Mouse (Mus musculus) liver, embryonic 15.5 days (tissue): ENCODE measurements around the gene Pth. TPM values are rescaled to one million over a fixed set of nuclear protein-coding genes. Genes with fewer than 3 reads are reported as not detected.

Source experiments
- ATAC-seq: fragments of 200-750 bp; cut with Nextera tagmentation; 2 replicates; pipeline ENCODE4 v1.8.0; 2017; ENCODE audit warnings: moderate number of reproducible peaks, mild to moderate bottlenecking, moderate library complexity; ENCODE audit not compliant: insufficient read depth
- H3K27ac ChIP-seq: fragments of 300-500 bp; sonication (generic); replicated peaks from 2 replicates; pipeline ENCODE4 v1.5.1; 2015; ENCODE audit warnings: mild to moderate bottlenecking, inconsistent platforms
- H3K27me3 ChIP-seq: fragments of 300-500 bp; sonication (generic); 2 replicates; pipeline ENCODE4 v1.6.1; 2015; ENCODE audit warnings: mild to moderate bottlenecking, inconsistent platforms
- H3K36me3 ChIP-seq: fragments of 300-500 bp; sonication (generic); replicated peaks from 2 replicates; pipeline ENCODE4 v1.6.1; 2015; ENCODE audit warnings: moderate library complexity, mild to moderate bottlenecking, inconsistent platforms
- H3K4me1 ChIP-seq: fragments of 300-500 bp; sonication (generic); replicated peaks from 2 replicates; pipeline ENCODE4 v1.6.1; 2015; ENCODE audit warnings: inconsistent platforms
- H3K4me2 ChIP-seq: fragments of 300-500 bp; sonication (generic); 2 replicates; pipeline ENCODE4 v1.6.1; 2015; ENCODE audit warnings: moderate library complexity, mild to moderate bottlenecking, inconsistent platforms
- H3K4me3 ChIP-seq: fragments of 300-500 bp; sonication (generic); replicated peaks from 2 replicates; pipeline ENCODE4 v1.5.1; 2015; ENCODE audit warnings: mild to moderate bottlenecking, inconsistent platforms
- H3K9ac ChIP-seq: fragments of 300-500 bp; sonication (generic); 2 replicates; pipeline ENCODE4 v1.6.1; 2015; ENCODE audit warnings: moderate library complexity, mild to moderate bottlenecking, inconsistent platforms
- H3K9me3 ChIP-seq: fragments of 300-500 bp; sonication (generic); replicated peaks from 2 replicates; pipeline ENCODE4 v1.6.1; 2016; ENCODE audit warnings: inconsistent platforms
- WGBS: fragments of 180-500 bp; shearing (Covaris S2); methylation state at CpG from one replicate; pipeline ENCODE4 v1.1.7; 2015; ENCODE audit warnings: mixed read lengths; ENCODE audit not compliant: insufficient replicate concordance; 5-methylcytosine and 5-hydroxymethylcytosine counted together
- polyA plus RNA-seq: library from polyadenylated mRNA; unstranded; fragments of >200 nt; fragmentation: Nextera tagmentation; extraction: Ambion mirVana; gene quantifications from 2 replicates; pipeline ENCODE4 v1.2.1, GENCODE M21; 2015

The Pth gene
- polyA plus RNA-seq, result not detected in 2 replicates

DNA sequence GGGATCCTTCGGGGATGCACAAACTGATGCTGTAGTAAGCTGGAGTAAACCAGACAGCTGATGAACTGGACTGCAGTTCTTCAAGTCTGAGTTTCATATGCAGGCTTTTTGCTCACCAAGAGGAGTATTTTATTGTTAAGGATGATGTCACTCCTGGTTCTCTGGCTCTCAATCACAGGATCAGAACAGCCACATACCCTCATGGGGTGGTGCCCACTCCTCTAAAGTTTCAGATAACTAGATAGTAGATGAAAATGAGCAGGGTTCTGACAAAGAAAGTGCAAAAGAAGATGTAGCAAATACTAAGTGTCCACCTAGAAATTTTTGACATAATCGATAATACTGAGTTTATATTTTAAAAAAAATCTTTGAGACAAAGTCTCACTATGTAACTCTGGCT is at the start of gene Pth:
Pth (minus strand) TSS at position 101 of the 400 bp plus-strand sequence.
- ATAC-seq, result no peak
- Histone ChIP-seq H3K4me1 (no peaks in the 10 kb centered on the region), H3K4me2 (no peak within 1 kb of the TSS), H3K36me3 (no peaks in the 10 kb centered on the region), H3K27ac (no peak within 1 kb of the TSS), H3K9me3 (no peaks in the 10 kb centered on the region), H3K4me3 (no peak within 1 kb of the TSS), H3K9ac (no peak within 1 kb of the TSS), H3K27me3 (peaks cover 4% of the 10 kb centered on the region; the same call in 1 of the 2 replicates)
- 60% methylated on average over 2 of the region's 2 CpGs for WGBS

DNA sequence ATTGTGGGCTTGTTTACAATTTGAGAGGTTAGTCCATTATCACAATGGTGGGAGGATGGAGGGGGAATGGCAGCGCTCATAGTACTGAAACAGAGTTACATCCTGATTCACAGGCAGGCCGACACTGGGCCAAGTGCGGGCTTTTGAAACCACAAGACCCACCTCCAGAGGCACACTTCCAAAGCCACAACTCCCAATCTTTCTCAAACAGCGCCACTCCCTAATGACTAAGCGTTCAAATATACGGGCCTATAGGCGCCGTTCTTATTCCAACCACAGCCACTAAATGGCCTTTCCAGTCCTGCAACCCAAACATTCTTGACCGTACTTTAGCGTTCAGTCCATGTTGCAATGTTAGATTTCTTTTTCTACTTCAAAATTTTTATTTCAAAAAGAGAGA is 47.9 kb upstream of the Pth start:
- no peaks in the 10 kb centered on the region for H3K27me3 ChIP-seq
- WGBS, result 34% methylated on average over 10 of the region's 10 CpGs
- H3K4me1 ChIP-seq, result no peaks in the 10 kb centered on the region
- H3K36me3 ChIP-seq, result no peaks in the 10 kb centered on the region
- H3K4me2 ChIP-seq, result no peak overlapping the region
- H3K4me3 ChIP-seq, result no peak overlapping the region
- no peak for ATAC-seq
- no peak overlapping the region for H3K27ac ChIP-seq
- no peak overlapping the region for H3K9ac ChIP-seq
- H3K9me3 ChIP-seq, result no peaks in the 10 kb centered on the region

GRCm38 (mm10) chr7:113434286-113434685 is 45.9 kb upstream of the Pth start:
- Histone ChIP-seq H3K36me3 (no peaks in the 10 kb centered on the region), H3K4me3 (no peak overlapping the region), H3K27me3 (no peaks in the 10 kb centered on the region), H3K27ac (no peak overlapping the region), H3K4me1 (no peaks in the 10 kb centered on the region), H3K9me3 (no peaks in the 10 kb centered on the region), H3K4me2 (no peak overlapping the region), H3K9ac (no peak overlapping the region)
- WGBS, result 12% methylated on average over 4 of the region's 4 CpGs
- no peak for ATAC-seq

DNA sequence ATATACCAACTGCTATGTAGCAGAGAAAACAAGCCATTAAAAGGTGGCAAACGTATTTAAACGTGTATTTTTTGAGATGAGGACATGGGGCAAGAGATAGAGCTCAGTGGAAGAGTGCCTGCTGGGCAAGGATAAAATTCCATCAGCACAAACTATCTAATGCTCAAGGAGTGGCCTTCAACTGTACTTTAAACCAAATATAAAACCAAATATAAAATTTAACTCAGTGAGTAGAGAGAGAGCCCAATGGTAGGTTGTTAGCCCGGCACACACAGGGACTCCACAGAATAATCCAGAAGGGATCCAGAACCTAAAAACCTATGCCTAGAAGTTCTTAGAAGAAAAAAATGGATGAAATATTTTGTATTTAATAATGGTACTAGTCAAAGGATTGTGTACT is 45.1 kb upstream of the Pth start:
- H3K27me3 ChIP-seq, result no peaks in the 10 kb centered on the region
- no peaks in the 10 kb centered on the region for H3K36me3 ChIP-seq
- H3K4me3 ChIP-seq, result no peak overlapping the region
- ATAC-seq, result no peak
- WGBS, result 59% methylated on average over 3 of the region's 3 CpGs
- H3K9ac ChIP-seq, result no peak overlapping the region
- no peak overlapping the region for H3K4me2 ChIP-seq
- H3K9me3 ChIP-seq, result no peaks in the 10 kb centered on the region
- no peak overlapping the region for H3K27ac ChIP-seq
- no peaks in the 10 kb centered on the region for H3K4me1 ChIP-seq

DNA sequence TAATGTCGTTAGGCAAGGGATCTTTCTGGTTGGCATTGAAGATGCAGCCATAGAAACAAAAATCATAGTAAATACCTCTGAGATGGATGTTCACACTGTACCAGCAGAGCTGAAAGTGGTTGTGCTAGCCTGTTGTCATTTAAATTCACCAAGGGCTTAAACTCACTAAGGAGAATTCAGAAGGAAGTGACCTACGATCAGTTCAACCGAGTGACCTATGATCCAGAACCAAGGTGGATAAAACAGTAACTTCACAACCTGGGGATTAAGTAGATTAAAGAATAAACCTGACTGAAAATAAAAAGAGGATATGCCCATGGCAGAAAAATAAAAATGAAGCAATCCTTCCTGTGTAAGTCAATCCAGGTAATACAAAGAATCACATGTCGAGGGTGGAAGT is 44.5 kb upstream of the Pth start:
- H3K9me3 ChIP-seq, result no peaks in the 10 kb centered on the region

GRCm38 (mm10) chr7:113420771-113421170 is 32.4 kb upstream of the Pth start:
- no peaks in the 10 kb centered on the region for H3K27me3 ChIP-seq
- 61% methylated on average over 1 of the region's 1 CpGs for WGBS
- no peak for ATAC-seq
- no peaks in the 10 kb centered on the region for H3K36me3 ChIP-seq
- no peak overlapping the region for H3K9ac ChIP-seq
- no peak overlapping the region for H3K4me3 ChIP-seq
- peaks cover 8% of the 10 kb centered on the region; the same call in 1 of the 2 replicates for H3K4me1 ChIP-seq
- H3K4me2 ChIP-seq, result no peak overlapping the region
- H3K27ac ChIP-seq, result no peak overlapping the region
- H3K9me3 ChIP-seq, result no peaks in the 10 kb centered on the region

More for the DNA sequence above, 44.5 kb upstream of the Pth start:
- H3K27ac ChIP-seq, result no peak overlapping the region
- no peaks in the 10 kb centered on the region for H3K36me3 ChIP-seq
- ATAC-seq, result no peak
- H3K9ac ChIP-seq, result no peak overlapping the region
- H3K27me3 ChIP-seq, result no peaks in the 10 kb centered on the region
- H3K4me2 ChIP-seq, result no peak overlapping the region
- H3K4me3 ChIP-seq, result no peak overlapping the region
- 60% methylated on average over 4 of the region's 4 CpGs for WGBS
- no peaks in the 10 kb centered on the region for H3K4me1 ChIP-seq

DNA sequence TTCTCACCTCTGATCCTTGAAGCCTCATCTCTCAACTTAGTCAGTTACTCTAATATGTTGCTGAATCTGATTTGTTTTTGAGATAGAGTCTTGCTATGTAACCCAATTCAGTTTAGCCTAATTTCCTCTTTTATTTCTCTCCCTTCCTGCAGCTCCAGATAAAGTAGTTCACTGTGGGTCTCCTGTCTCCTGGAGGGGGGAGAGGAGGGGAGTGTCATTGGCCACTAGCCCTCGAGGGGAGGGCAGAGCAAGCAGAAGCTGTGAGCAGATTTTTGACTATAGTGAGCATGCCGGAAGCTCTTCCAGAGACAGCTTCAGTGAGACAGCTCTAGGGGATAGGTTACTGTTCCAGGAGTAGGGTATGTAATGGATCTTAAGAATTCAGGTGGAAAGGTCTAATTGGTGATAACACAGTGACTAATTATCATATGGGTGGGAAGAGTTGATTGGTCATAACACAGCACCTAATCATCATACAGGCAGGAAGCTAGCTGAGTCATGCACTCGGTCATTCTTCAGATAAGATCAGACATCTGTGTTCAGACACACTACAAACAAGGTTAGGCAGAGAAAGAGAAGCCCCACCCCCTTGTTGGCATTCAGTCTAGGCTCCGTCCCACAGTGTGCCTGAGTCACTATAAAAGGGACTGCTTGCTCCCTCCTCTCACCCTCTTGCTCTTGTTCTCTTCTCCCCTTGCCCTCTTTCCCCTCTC is 30.9 kb upstream of the Pth start:
- 1% methylated on average over 4 of the region's 4 CpGs for WGBS
- Histone ChIP-seq H3K36me3 (no peaks in the 10 kb centered on the region), H3K4me1 (peaks cover 8% of the 10 kb centered on the region; the same call in 1 of the 2 replicates), H3K4me3 (no peak overlapping the region), H3K27ac (no peak overlapping the region), H3K9ac (no peak overlapping the region), H3K9me3 (no peaks in the 10 kb centered on the region), H3K4me2 (no peak overlapping the region; the same call in 1 of the 2 replicates), H3K27me3 (no peaks in the 10 kb centered on the region)
- peak; percentile 82 for ATAC-seq

DNA sequence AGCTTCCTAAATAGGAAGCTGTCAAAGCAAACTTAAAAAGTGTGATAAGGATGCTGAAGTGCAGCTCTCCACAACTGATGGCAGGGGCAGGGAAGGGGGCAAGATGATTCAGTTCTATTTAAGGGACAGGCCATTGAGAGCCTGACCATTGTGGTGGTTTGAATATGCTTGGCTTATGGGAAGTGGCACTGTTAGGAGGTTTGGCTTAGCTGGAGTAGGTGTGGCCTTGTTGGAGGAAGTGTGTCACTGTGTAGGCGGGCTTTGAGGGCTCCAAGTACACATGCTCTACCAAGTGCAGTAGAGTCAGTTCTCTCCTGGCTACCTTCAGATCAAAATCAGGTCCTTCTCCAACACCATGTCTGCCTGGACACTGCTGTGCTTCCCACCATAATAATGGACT is 28.2 kb upstream of the Pth start:
- Histone ChIP-seq H3K4me2 (no peak overlapping the region), H3K36me3 (no peaks in the 10 kb centered on the region), H3K9ac (no peak overlapping the region), H3K27ac (no peak overlapping the region), H3K9me3 (no peaks in the 10 kb centered on the region), H3K27me3 (no peaks in the 10 kb centered on the region), H3K4me3 (no peak overlapping the region), H3K4me1 (peaks cover 8% of the 10 kb centered on the region; the same call in 1 of the 2 replicates)
- WGBS, result 75% methylated on average over 1 of the region's 1 CpGs
- ATAC-seq, result no peak

GRCm38 (mm10) chr7:113415256-113415655 is 26.9 kb upstream of the Pth start:
- Histone ChIP-seq H3K9ac (no peak overlapping the region), H3K36me3 (no peaks in the 10 kb centered on the region), H3K27me3 (no peaks in the 10 kb centered on the region), H3K9me3 (no peaks in the 10 kb centered on the region), H3K4me2 (no peak overlapping the region), H3K4me1 (peaks cover 8% of the 10 kb centered on the region; the same call in 1 of the 2 replicates), H3K4me3 (no peak overlapping the region), H3K27ac (no peak overlapping the region)
- 73% methylated on average over 3 of the region's 3 CpGs for WGBS
- no peak for ATAC-seq

- no peak for ATAC-seq
- no peak overlapping the region for H3K4me3 ChIP-seq
- H3K27me3 ChIP-seq, result no peaks in the 10 kb centered on the region
- no peak overlapping the region for H3K4me2 ChIP-seq
- no peaks in the 10 kb centered on the region for H3K36me3 ChIP-seq
- 31% methylated on average over 5 of the region's 5 CpGs for WGBS
- H3K9me3 ChIP-seq, result no peaks in the 10 kb centered on the region
- H3K4me1 ChIP-seq, result no peaks in the 10 kb centered on the region
- H3K27ac ChIP-seq, result no peak overlapping the region
- no peak overlapping the region for H3K9ac ChIP-seq
These were observed 20.3 kb upstream of the Pth start for GRCm38 (mm10) chr7:113408712-113409111.

GRCm38 (mm10) chr7:113398083-113398482 is 9.7 kb upstream of the Pth start:
- Histone ChIP-seq H3K9me3 (no peaks in the 10 kb centered on the region), H3K27ac (no peak overlapping the region), H3K9ac (no peak overlapping the region), H3K4me2 (no peak overlapping the region), H3K4me3 (no peak overlapping the region), H3K27me3 (no peaks in the 10 kb centered on the region), H3K36me3 (no peaks in the 10 kb centered on the region), H3K4me1 (no peaks in the 10 kb centered on the region)
- no peak for ATAC-seq

DNA sequence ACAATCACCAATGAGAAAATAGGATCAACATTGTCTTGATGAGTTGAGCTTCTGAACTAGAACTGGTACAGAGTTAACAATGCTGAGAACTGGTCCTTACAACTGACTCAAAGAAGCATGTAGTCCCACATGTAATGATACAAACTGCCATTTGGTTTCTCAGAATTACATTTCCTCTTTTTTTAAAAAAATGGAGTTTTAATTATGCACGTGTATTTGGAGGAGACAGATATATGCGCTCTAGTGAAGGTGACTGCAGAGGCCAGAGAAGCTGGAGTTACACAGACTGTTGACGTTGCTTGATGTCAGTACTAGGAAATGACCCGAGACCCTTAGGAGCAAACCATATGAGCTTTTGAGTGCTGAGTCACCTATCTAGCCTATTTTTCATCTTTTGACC is 8.3 kb upstream of the Pth start:
- no peak overlapping the region for H3K27ac ChIP-seq
- H3K9me3 ChIP-seq, result no peaks in the 10 kb centered on the region
- no peaks in the 10 kb centered on the region for H3K36me3 ChIP-seq
- H3K4me3 ChIP-seq, result no peak overlapping the region
- ATAC-seq, result no peak
- no peak overlapping the region for H3K9ac ChIP-seq
- H3K4me1 ChIP-seq, result no peaks in the 10 kb centered on the region
- H3K4me2 ChIP-seq, result no peak overlapping the region
- 53% methylated on average over 4 of the region's 4 CpGs for WGBS
- no peaks in the 10 kb centered on the region for H3K27me3 ChIP-seq
